Mouse (Mus musculus): ENCODE results near the gene Stum.

DNA sequence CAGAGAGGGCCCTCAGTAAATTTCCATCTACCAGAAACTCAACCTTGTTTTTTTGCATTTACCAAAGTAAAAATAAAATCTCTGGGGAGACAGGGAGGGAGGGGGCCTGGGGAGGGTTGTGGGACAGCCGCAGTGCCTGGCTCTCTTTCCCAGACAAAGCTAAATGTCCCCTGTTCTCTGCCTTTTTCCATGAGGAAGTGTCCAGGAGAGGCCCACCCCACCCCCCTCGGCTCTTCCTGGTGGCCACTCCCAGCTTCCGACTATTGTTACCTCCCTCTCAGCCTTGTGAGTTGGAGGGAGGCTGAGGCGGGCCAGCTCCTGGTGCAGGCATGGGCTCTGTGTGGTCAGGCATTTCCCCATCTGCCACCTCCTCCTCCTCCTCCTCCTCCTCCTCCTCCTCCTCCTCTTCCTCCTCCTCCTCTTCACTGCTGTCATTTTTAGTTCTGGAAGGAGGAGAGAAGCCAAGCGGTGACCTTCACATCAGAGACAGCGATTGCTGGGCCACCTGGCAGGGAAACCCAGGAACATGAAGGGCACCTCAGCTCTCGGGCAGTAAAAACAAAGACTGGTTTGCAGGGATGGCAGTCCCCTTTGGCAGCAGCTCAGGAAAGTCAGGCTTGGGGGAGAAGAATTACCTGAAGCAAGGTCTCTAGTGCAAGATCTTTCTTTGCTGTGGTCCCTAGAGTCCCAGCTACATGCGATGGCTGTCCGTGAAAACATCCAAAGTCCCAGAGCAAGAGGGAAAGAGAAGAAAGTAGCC lies 77.5 kb downstream of the Stum start:
- TF ChIP-seq GATA1 (IDR thresholded peaks at IDR 0.05; ENCODE audit: borderline replicate concordance, low read length) (no peak), FLI1 (IDR thresholded peaks at IDR 0.05; ENCODE audit: low read length) (no peak)
